Mouse (Mus musculus) myocyte (in vitro differentiated cells): ENCODE data around the gene 1700025G04Rik. TPM values are rescaled to one million over a fixed set of nuclear protein-coding genes. Genes with fewer than 3 reads are reported as not detected.

Experiments used
- H3K27me3 ChIP-seq: one replicate; pipeline ENCODE4 v1.6.1; 2011; ENCODE audit not compliant: control insufficient read depth, insufficient read depth, insufficient read length
- H3K36me3 ChIP-seq: one replicate; pipeline ENCODE4 v1.6.1; 2011; ENCODE audit not compliant: control insufficient read depth, insufficient read depth
- H3K4me2 ChIP-seq: one replicate; pipeline ENCODE4 v1.6.1; 2011; ENCODE audit warnings: low read depth, control low read depth
- H3K4me3 ChIP-seq: one replicate; pipeline ENCODE4 v1.5.1; 2011; ENCODE audit warnings: mild to moderate bottlenecking, control low read depth, moderate library complexity
- H3K79me2 ChIP-seq: one replicate; pipeline ENCODE4 v1.6.1; 2011; ENCODE audit not compliant: control insufficient read depth, insufficient read depth
- H3ac ChIP-seq: one replicate; pipeline ENCODE4 v1.6.1; 2011; ENCODE audit not compliant: control insufficient read depth, insufficient read length
- CEBPB ChIP-seq: IDR thresholded peaks from 2 replicates; pipeline ENCODE4 v1.6.1; 2011; ENCODE audit warnings: mild to moderate bottlenecking, moderate library complexity; ENCODE audit not compliant: poor library complexity, insufficient read depth, severe bottlenecking
- E2F4 ChIP-seq: IDR thresholded peaks from one replicate; pipeline ENCODE4 v1.6.1; 2011; ENCODE audit warnings: mild to moderate bottlenecking, control low read depth, moderate library complexity; ENCODE audit not compliant: insufficient read depth
- MAX ChIP-seq: IDR thresholded peaks from one replicate; pipeline ENCODE4 v1.6.1; 2011; ENCODE audit warnings: low read depth, mild to moderate bottlenecking, control low read depth
- MYOD1 ChIP-seq, 3 experiments: IDR thresholded peaks; one replicate each; pipeline ENCODE4 v1.6.1; 2011; ENCODE audit warnings: control low read depth in 2 of 3, low read depth in 2 of 3, mild to moderate bottlenecking in 2 of 3, moderate library complexity in 1 of 3; ENCODE audit not compliant: insufficient read length in 2 of 3, control insufficient read depth in 1 of 3
- MYOG ChIP-seq, 3 experiments: IDR thresholded peaks; one replicate each; pipeline ENCODE4 v1.6.1; 2011; ENCODE audit warnings: control low read depth in 2 of 3, low read depth in 2 of 3, mild to moderate bottlenecking in 2 of 3; ENCODE audit not compliant: insufficient read length in 2 of 3, control insufficient read depth in 1 of 3, insufficient read depth in 1 of 3
- POLR2A ChIP-seq: IDR thresholded peaks from one replicate; pipeline ENCODE4 v1.6.1; 2011; ENCODE audit warnings: low read depth, mild to moderate bottlenecking, control low read depth, moderate library complexity; ENCODE audit not compliant: insufficient read length
- POLR2AphosphoS2 ChIP-seq: IDR thresholded peaks from one replicate; pipeline ENCODE4 v1.6.1; 2011; ENCODE audit warnings: low read depth, control low read depth; ENCODE audit not compliant: insufficient read length
- REST ChIP-seq: IDR thresholded peaks from one replicate; pipeline ENCODE4 v1.6.1; 2011; ENCODE audit warnings: mild to moderate bottlenecking, control low read depth, moderate library complexity; ENCODE audit not compliant: insufficient read depth, insufficient read length
- SRF ChIP-seq: IDR thresholded peaks from one replicate; pipeline ENCODE4 v1.6.1; 2011; ENCODE audit warnings: low read depth; ENCODE audit not compliant: control insufficient read depth, insufficient read length
- TCF12 ChIP-seq: IDR thresholded peaks from one replicate; pipeline ENCODE4 v1.6.1; 2011; ENCODE audit warnings: mild to moderate bottlenecking, control low read depth; ENCODE audit not compliant: poor library complexity, insufficient read depth, severe bottlenecking
- TCF3 ChIP-seq: IDR thresholded peaks from one replicate; pipeline ENCODE4 v1.6.1; 2011; ENCODE audit warnings: low read depth, control low read depth; ENCODE audit not compliant: insufficient read length
- USF1 ChIP-seq: IDR thresholded peaks from one replicate; pipeline ENCODE4 v1.6.1; 2011; ENCODE audit warnings: low read depth, mild to moderate bottlenecking, control low read depth, moderate library complexity
- polyA plus RNA-seq: library from polyadenylated mRNA; unstranded; fragments of >200 nt; fragmentation: generic; extraction: Trizol; gene quantifications from one replicate; pipeline ENCODE4 v1.2.1, GENCODE M21; 2012; ENCODE audit warnings: missing spikeins

1700025G04Rik gene
- polyA plus RNA-seq, 1 experiment, result 3.3 TPM

GRCm38 (mm10) chr1:151980498-151980897 lies 109.4 kb downstream of the 1700025G04Rik start:
- no peaks in the 10 kb centered on the region for H3K36me3 ChIP-seq
- H3K4me2 ChIP-seq, result no peak overlapping the region
- H3K79me2 ChIP-seq, result no peaks in the 10 kb centered on the region
- TF ChIP-seq TCF3 (no peak), REST (no peak), MYOG (IDR thresholded peaks at IDR 0.05; ENCODE audit: control insufficient read depth in 1 of 3, insufficient read depth in 1 of 3, insufficient read length in 2 of 3, low read depth in 2 of 3) (no peak), TCF12 (no peak), POLR2AphosphoS2 (no peak), USF1 (no peak), E2F4 (no peak), CEBPB (no peak), SRF (no peak), MAX (no peak), MYOD1 (IDR thresholded peaks at IDR 0.05; ENCODE audit: control insufficient read depth in 1 of 3, insufficient read length in 2 of 3, low read depth in 2 of 3) (no peak), POLR2A (no peak)
- H3K27me3 ChIP-seq, result no peaks in the 10 kb centered on the region
- H3K4me3 ChIP-seq, result no peak overlapping the region
- no peak overlapping the region for H3ac ChIP-seq

GRCm38 (mm10) chr1:151979803-151980456 lies 110.0 kb downstream of the 1700025G04Rik start:
- Histone ChIP-seq H3ac (no peak overlapping the region), H3K4me2 (no peak overlapping the region), H3K79me2 (no peaks in the 10 kb centered on the region), H3K4me3 (no peak overlapping the region), H3K36me3 (no peaks in the 10 kb centered on the region), H3K27me3 (no peaks in the 10 kb centered on the region)
- TF ChIP-seq MYOG (IDR thresholded peaks at IDR 0.05; ENCODE audit: control insufficient read depth in 1 of 3, insufficient read depth in 1 of 3, insufficient read length in 2 of 3, low read depth in 2 of 3) (no peak), POLR2A (no peak), CEBPB (no peak), TCF3 (no peak), E2F4 (no peak), TCF12 (no peak), SRF (no peak), MYOD1 (IDR thresholded peaks at IDR 0.05; ENCODE audit: control insufficient read depth in 1 of 3, insufficient read length in 2 of 3, low read depth in 2 of 3) (no peak), REST (no peak), MAX (no peak), USF1 (no peak), POLR2AphosphoS2 (no peak)

- H3K4me3 ChIP-seq, result no peak overlapping the region
- H3ac ChIP-seq, result no peak overlapping the region
- no peaks in the 10 kb centered on the region for H3K36me3 ChIP-seq
- no peaks in the 10 kb centered on the region for H3K79me2 ChIP-seq
- H3K27me3 ChIP-seq, result no peaks in the 10 kb centered on the region
- no peak overlapping the region for H3K4me2 ChIP-seq
- TF ChIP-seq TCF12 (no peak), USF1 (no peak), MAX (no peak), TCF3 (no peak), MYOG (IDR thresholded peaks at IDR 0.05; ENCODE audit: control insufficient read depth in 1 of 3, insufficient read depth in 1 of 3, insufficient read length in 2 of 3, low read depth in 2 of 3) (no peak), MYOD1 (IDR thresholded peaks at IDR 0.05; ENCODE audit: control insufficient read depth in 1 of 3, insufficient read length in 2 of 3, low read depth in 2 of 3) (no peak), CEBPB (no peak), POLR2A (no peak), SRF (no peak)
Measured at GRCm38 (mm10) chr1:151978751-151979150, 111.2 kb downstream of the 1700025G04Rik start.

GRCm38 (mm10) chr1:151977596-151977995 lies 112.3 kb downstream of the 1700025G04Rik start:
- Histone ChIP-seq H3ac (no peak overlapping the region), H3K4me3 (no peak overlapping the region), H3K36me3 (no peaks in the 10 kb centered on the region), H3K27me3 (no peaks in the 10 kb centered on the region), H3K4me2 (no peak overlapping the region), H3K79me2 (no peaks in the 10 kb centered on the region)
- no peak for TF ChIP-seq REST
- no peak for TF ChIP-seq E2F4
- no peak for TF ChIP-seq POLR2AphosphoS2
- no peak for TF ChIP-seq MYOD1 (IDR thresholded peaks at IDR 0.05; ENCODE audit: control insufficient read depth in 1 of 3, insufficient read length in 2 of 3, low read depth in 2 of 3)
- no peak for TF ChIP-seq MYOG (IDR thresholded peaks at IDR 0.05; ENCODE audit: control insufficient read depth in 1 of 3, insufficient read depth in 1 of 3, insufficient read length in 2 of 3, low read depth in 2 of 3)
- TF ChIP-seq CEBPB, result no peak
- no peak for TF ChIP-seq TCF12
- TF ChIP-seq MAX, result no peak
- TF ChIP-seq USF1, result no peak
- TF ChIP-seq SRF, result no peak
- TF ChIP-seq POLR2A, result no peak
- no peak for TF ChIP-seq TCF3

DNA sequence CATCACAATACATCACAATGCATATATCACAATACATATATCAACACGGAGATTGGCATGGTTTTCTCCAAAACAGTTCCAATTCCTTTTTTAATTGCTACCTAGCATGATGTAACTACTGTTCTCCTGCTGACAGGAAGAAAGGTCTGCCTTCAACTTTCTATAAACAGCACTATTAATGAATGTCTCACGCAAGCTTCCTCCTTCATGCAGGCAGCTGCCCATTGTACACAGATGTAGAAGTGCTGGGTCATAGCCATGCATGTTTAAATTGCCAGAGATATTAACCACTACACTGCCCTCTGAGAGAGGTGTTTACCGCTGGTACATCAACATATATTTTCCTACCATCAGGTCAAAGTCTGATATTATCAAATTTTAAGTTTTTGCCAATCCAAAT lies 113.1 kb downstream of the 1700025G04Rik start:
- no peak for TF ChIP-seq TCF3
- no peak for TF ChIP-seq E2F4
- TF ChIP-seq USF1, result no peak
- no peak for TF ChIP-seq MAX
- TF ChIP-seq CEBPB, result no peak
- no peak for TF ChIP-seq MYOD1 (IDR thresholded peaks at IDR 0.05; ENCODE audit: control insufficient read depth in 1 of 3, insufficient read length in 2 of 3, low read depth in 2 of 3)
- TF ChIP-seq TCF12, result no peak
- Histone ChIP-seq H3K4me3 (no peak overlapping the region), H3K79me2 (no peaks in the 10 kb centered on the region), H3K27me3 (no peaks in the 10 kb centered on the region), H3K36me3 (no peaks in the 10 kb centered on the region), H3ac (no peak overlapping the region), H3K4me2 (no peak overlapping the region)
